Mouse (Mus musculus) brain, embryonic 18.5 days (tissue): Measurements from ENCODE around the gene Mtmr10.

Source experiments
- DNase-seq: peaks from one replicate; pipeline ENCODE4 v3.0.0-alpha.2; 2012; ENCODE audit warnings: low read depth, low spot score

Mtmr10 gene

DNA sequence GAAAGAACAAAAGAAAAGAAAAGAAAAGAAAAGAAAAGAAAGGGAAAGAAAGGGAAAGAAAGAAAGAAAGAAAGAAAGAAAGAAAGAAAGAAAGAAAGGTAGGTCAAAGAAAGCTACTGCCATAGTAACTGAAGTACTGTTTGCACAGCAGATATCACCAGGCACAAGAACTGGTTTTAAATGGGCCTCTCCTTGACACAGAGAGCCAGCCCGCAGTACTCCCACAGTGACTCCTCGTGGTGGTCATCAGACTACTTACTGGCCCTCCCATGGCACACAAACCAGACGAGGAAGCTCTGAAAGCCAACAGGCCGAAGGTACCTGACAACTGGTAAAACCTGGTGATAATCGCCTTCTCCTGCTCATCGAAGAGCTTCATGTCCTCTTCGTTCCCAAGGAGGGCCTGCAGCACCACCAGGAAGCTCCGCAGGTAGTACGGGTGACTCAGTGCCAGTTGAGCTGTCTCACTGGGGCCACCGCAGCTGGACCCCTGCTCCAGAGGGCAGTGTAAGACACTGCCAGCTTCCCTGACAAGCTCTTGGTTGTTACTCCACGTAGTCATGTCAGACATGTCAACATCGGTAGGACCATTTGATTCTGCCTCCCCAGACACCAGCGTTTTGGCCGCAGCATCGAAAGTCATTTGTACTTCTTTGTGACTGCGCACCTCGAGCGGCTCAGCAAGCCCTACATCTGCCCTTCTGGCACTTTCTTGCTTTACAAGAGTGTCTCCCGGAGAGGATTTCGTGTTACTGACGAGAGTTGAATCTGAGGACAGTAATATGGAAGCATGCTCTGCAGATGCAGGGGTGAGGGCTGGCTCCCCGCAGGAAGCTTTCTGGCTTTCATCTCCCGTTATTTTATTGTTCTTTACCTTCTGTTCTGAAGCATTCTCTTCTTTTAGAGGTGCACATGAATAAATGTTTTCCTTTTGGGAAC, 84.8 kb downstream of the Mtmr10 start:
- DNase-seq = no peak

DNA sequence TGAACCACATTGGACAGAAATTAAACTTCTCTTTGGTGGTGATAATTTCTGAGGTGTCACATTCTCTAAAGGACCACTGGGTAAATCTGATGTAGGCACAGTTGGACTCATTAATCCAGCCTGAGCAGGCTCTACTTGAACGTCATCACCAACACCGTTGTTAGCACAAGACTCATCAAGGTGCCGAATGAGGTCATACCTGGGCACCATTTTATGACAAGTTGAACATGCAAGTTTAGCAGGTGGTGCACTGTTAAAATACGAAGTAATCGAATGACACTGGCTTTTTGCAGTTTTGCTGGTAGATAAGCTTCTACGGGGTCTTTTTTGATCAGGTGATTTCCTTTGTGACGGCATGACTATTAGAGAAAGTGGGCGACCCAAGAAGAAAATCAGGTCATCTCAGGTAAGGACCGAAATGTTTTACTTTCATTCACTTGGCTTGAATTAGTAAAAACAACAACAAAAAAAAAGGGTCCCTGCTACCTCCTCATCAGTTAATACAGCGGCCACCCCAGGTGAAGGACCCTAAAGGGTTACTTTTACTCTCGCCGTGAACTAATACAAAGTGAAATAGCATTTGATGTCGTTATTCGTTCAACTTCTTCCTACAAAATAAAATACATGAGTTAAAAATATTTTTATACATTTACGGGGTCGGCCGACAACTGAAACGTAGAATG, 85.8 kb downstream of the Mtmr10 start:
- no peak for DNase-seq

DNA sequence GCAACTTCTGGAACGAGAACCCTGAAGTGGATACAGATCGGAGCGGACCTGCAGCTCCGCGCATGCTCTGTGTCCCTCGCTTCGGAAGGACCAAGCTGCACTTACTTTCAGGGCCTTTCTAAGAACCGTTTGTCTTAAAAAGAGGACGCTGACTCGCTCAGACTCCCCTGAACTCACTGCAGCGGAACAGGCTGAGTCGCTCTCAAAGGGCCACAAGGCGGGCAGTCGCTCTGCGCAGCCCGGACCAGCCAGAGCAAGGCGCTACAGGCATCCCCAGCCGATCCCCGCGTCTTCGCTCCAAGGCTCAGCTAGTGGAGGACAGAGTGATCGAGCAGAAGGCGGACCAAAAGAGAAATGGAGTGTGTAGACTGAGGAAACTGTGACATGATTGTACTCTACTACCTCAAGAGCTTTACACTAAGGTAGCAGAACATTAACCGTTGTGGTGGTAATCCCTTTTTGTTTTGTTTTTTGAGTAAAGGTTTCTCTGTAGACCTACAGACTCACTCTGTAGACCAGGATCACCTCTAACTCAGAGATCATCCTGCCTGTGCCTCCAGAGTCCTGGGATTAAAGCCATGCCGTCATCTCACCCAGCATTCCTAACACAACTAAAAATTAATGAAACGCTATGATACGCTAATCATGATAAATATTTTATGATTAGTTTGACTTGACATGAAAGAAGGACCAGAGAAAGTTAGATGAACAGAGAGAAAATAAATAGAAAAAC, 86.5 kb downstream of the Mtmr10 start, which contains the start of gene Fan1:
TSS of gene Fan1 (minus strand) at position 266 of the 733 bp plus-strand sequence.
- peak; percentile 59 for DNase-seq
